ENCODE assay signal across 11 mouse cellular contexts in genomic region chr9:122173405-122174233, GRCm38 (mm10). TPM values are rescaled to one million over a fixed set of nuclear protein-coding genes. Genes with fewer than 3 reads are reported as not detected.
A peak's percentile ranks its signal among the peaks of the same experiment; 100 is the strongest.
DNase-seq lines count a peak whose midpoint lies in the region; ATAC-seq and TF ChIP-seq lines count a peak whose summit lies in the region.
"Had no signal": no experiment of that assay in that cellular context is flagged by ENCODE, and none has a peak within 500 bp of the region (broad histone marks: within the 10 kb centered on the region; RNA-seq: fewer than 3 reads in every experiment).

No protein-coding gene starts in this region.

- H3K27me3 ChIP-seq in forebrain, embryonic 13.5 days = no peaks in the 10 kb centered on the region
- H3K27me3 ChIP-seq in forebrain, postnatal 0 days (ENCODE audit: insufficient read depth, low read length) = no peaks in the 10 kb centered on the region
- no peaks in the 10 kb centered on the region for H3K27me3 ChIP-seq in midbrain, embryonic 14.5 days (ENCODE audit: control insufficient read depth, insufficient read depth, low read length)
- no peaks in the 10 kb centered on the region for H3K27me3 ChIP-seq in midbrain, embryonic 11.5 days (ENCODE audit: control insufficient read depth, insufficient read depth, low read length)
- H3K27me3 ChIP-seq in heart, postnatal 0 days (ENCODE audit: control insufficient read depth, insufficient read depth, low read length) = no peaks in the 10 kb centered on the region

- 81% methylated on average over 9 of the region's 9 CpGs for WGBS in forebrain, embryonic 13.5 days
- 69% methylated on average over 9 of the region's 9 CpGs for WGBS in forebrain, postnatal 0 days
- WGBS in midbrain, embryonic 14.5 days = 83% methylated on average over 9 of the region's 9 CpGs
- WGBS in midbrain, embryonic 11.5 days = 81% methylated on average over 9 of the region's 9 CpGs
- 48% methylated on average over 9 of the region's 9 CpGs for WGBS in heart, postnatal 0 days

- ATAC-seq in forebrain, embryonic 13.5 days = 0 out of 2 replicates have a peak, but pooled peaks have one; percentile 13
- ATAC-seq in forebrain, postnatal 0 days = no peak
- ATAC-seq in midbrain, embryonic 14.5 days (ENCODE audit: low FRiP score, low TSS enrichment) = no peak
- ATAC-seq in midbrain, embryonic 11.5 days (ENCODE audit: low FRiP score) = no peak
- no peak for ATAC-seq in heart, postnatal 0 days (ENCODE audit: insufficient read depth, low read depth)
- ATAC-seq in megakaryocyte, adult 5-6 weeks (ENCODE audit: poor library complexity, severe bottlenecking) = no peak

- no peak overlapping the region for H3K4me2 ChIP-seq in forebrain, embryonic 13.5 days
- H3K4me2 ChIP-seq in forebrain, postnatal 0 days (ENCODE audit: low read depth) = no peak overlapping the region
- no peak overlapping the region for H3K4me2 ChIP-seq in midbrain, embryonic 14.5 days (ENCODE audit: low read length)
- no peak overlapping the region for H3K4me2 ChIP-seq in midbrain, embryonic 11.5 days
- H3K4me2 ChIP-seq in heart, postnatal 0 days (ENCODE audit: low read depth, low read length) = no peak overlapping the region

- no peak for DNase-seq in forebrain, postnatal 0 days
- DNase-seq in midbrain, embryonic 14.5 days = peak; percentile 22
- no peak for DNase-seq in midbrain, embryonic 11.5 days (ENCODE audit: low spot score, missing footprints)
- no peak for DNase-seq in heart, postnatal 0 days (ENCODE audit: low spot score)
- peak; percentile 79 for DNase-seq in kidney, postnatal 14 days
- no peak for DNase-seq in spleen, postnatal 14 days (ENCODE audit: low spot score in 2 of 2)
- DNase-seq: right cerebral cortex, postnatal 25 days had no signal

- no peak overlapping the region for H3K4me3 ChIP-seq in forebrain, embryonic 13.5 days
- no peak overlapping the region for H3K4me3 ChIP-seq in forebrain, postnatal 0 days (ENCODE audit: low read depth, low read length)
- no peak overlapping the region for H3K4me3 ChIP-seq in midbrain, embryonic 14.5 days (replicated peaks; ENCODE audit: low read depth, low read length)
- H3K4me3 ChIP-seq in midbrain, embryonic 11.5 days (ENCODE audit: low read depth, low read length) = no peak overlapping the region
- no peak overlapping the region for H3K4me3 ChIP-seq in heart, postnatal 0 days (ENCODE audit: low read depth, low read length)

- TF ChIP-seq CTCF in forebrain, postnatal 0 days (IDR thresholded peaks at IDR 0.05; ENCODE audit: low read depth) = no peak
- no peak for TF ChIP-seq CTCF in heart, postnatal 0 days (IDR thresholded peaks at IDR 0.05; ENCODE audit: low read depth)

- H3K36me3 ChIP-seq in forebrain, embryonic 13.5 days (ENCODE audit: poor library complexity, severe bottlenecking) = peaks cover 39% of the 10 kb centered on the region
- H3K36me3 ChIP-seq in forebrain, postnatal 0 days (ENCODE audit: insufficient read depth) = peaks cover 22% of the 10 kb centered on the region
- peaks cover 20% of the 10 kb centered on the region; the same call in 1 of the 2 replicates for H3K36me3 ChIP-seq in midbrain, embryonic 14.5 days (ENCODE audit: control insufficient read depth, insufficient read depth, low read length)
- H3K36me3 ChIP-seq in midbrain, embryonic 11.5 days (ENCODE audit: control insufficient read depth, insufficient read depth, low read length) = no peaks in the 10 kb centered on the region
- H3K36me3 ChIP-seq in heart, postnatal 0 days (replicated peaks; ENCODE audit: control insufficient read depth, insufficient read depth, low read length) = peaks cover 10% of the 10 kb centered on the region; the same call in 1 of the 2 replicates

- no peaks in the 10 kb centered on the region for H3K9me3 ChIP-seq in forebrain, embryonic 13.5 days (replicated peaks)
- no peaks in the 10 kb centered on the region for H3K9me3 ChIP-seq in forebrain, postnatal 0 days (ENCODE audit: low read length)
- no peaks in the 10 kb centered on the region for H3K9me3 ChIP-seq in midbrain, embryonic 14.5 days (ENCODE audit: control insufficient read depth, low read length)
- no peaks in the 10 kb centered on the region for H3K9me3 ChIP-seq in midbrain, embryonic 11.5 days (ENCODE audit: control insufficient read depth, low read length)
- no peaks in the 10 kb centered on the region for H3K9me3 ChIP-seq in heart, postnatal 0 days (replicated peaks; ENCODE audit: control insufficient read depth, low read length)

- TF ChIP-seq EP300 in heart, postnatal 0 days (IDR thresholded peaks at IDR 0.05; ENCODE audit: low read depth) = no peak

- H3K9ac ChIP-seq in forebrain, embryonic 13.5 days = no peak overlapping the region
- H3K9ac ChIP-seq in forebrain, postnatal 0 days = no peak overlapping the region
- no peak overlapping the region for H3K9ac ChIP-seq in midbrain, embryonic 14.5 days (replicated peaks; ENCODE audit: low read length)
- H3K9ac ChIP-seq in midbrain, embryonic 11.5 days (ENCODE audit: low read length) = no peak overlapping the region
- H3K9ac ChIP-seq in heart, postnatal 0 days (replicated peaks; ENCODE audit: low read depth, low read length) = no peak overlapping the region
- H3K9ac ChIP-seq: liver, embryonic 14.5 days had no signal

- peaks cover 8% of the 10 kb centered on the region; the same call in 1 of the 2 replicates for H3K4me1 ChIP-seq in forebrain, embryonic 13.5 days
- H3K4me1 ChIP-seq in forebrain, postnatal 0 days (ENCODE audit: insufficient read depth) = no peaks in the 10 kb centered on the region
- H3K4me1 ChIP-seq in midbrain, embryonic 14.5 days (ENCODE audit: control insufficient read depth, insufficient read depth, low read length) = no peaks in the 10 kb centered on the region
- no peaks in the 10 kb centered on the region for H3K4me1 ChIP-seq in midbrain, embryonic 11.5 days (ENCODE audit: control insufficient read depth, insufficient read depth, low read length)
- H3K4me1 ChIP-seq in heart, postnatal 0 days (ENCODE audit: control insufficient read depth, insufficient read depth) = peaks cover 34% of the 10 kb centered on the region

- H3K27ac ChIP-seq in forebrain, embryonic 13.5 days = no peak overlapping the region
- H3K27ac ChIP-seq in forebrain, postnatal 0 days (ENCODE audit: low read depth, low read length) = no peak overlapping the region
- H3K27ac ChIP-seq in midbrain, embryonic 14.5 days (replicated peaks; ENCODE audit: low read depth, low read length) = no peak overlapping the region
- H3K27ac ChIP-seq in midbrain, embryonic 11.5 days (ENCODE audit: low read depth, low read length) = no peak overlapping the region
- peak overlapping the region; percentile 52 for H3K27ac ChIP-seq in heart, postnatal 0 days (ENCODE audit: low read depth)
- H3K27ac ChIP-seq: liver, embryonic 14.5 days; stomach, postnatal 0 days had no signal

RNA-seq across cellular contexts. Expression of gene Snrk, which starts 56.6 kb away (rescaled TPM):
- 45.9 and 52.4 TPM in 2 replicates for polyA plus RNA-seq in forebrain, embryonic 13.5 days (2015; fragmentation: Nextera tagmentation; extraction: Ambion mirVana)
- 99.8 and 109 TPM in 2 replicates for total RNA-seq in forebrain, postnatal 0 days (2014; rRNA removed)
- polyA plus RNA-seq in forebrain, postnatal 0 days (2015; fragmentation: Nextera tagmentation; extraction: Ambion mirVana) = 57.7 and 82.3 TPM in 2 replicates
- 47.8 and 57.5 TPM in 2 replicates for polyA plus RNA-seq in midbrain, embryonic 14.5 days (2014; fragmentation: Nextera tagmentation; extraction: Ambion mirVana)
- 24.9 and 26.1 TPM in 2 replicates for polyA plus RNA-seq in midbrain, embryonic 11.5 days (2014; fragmentation: Nextera tagmentation; extraction: Ambion mirVana)
- 60.4 and 61.7 TPM in 2 replicates for total RNA-seq in heart, postnatal 0 days (2014; rRNA removed; ENCODE audit: low replicate concordance)
- polyA plus RNA-seq in heart, postnatal 0 days (2015; fragmentation: Nextera tagmentation; extraction: Ambion mirVana) = 39.5 and 40.3 TPM in 2 replicates
- total RNA-seq in megakaryocyte, adult 5-6 weeks (2015) = 56.3 and 63.6 TPM in 2 replicates
- 76.9 and 85.5 TPM in 2 replicates for total RNA-seq in megakaryocyte, adult 5-6 weeks (2017)

Comparison
In these comparisons a context has a peak if more than half of its experiments do, and no peak if none do; other contexts are left out.
1. DNase-seq: peak in midbrain, embryonic 14.5 days (single experiment) and kidney, postnatal 14 days (single experiment); none in forebrain, postnatal 0 days (single experiment), midbrain, embryonic 11.5 days (single experiment), heart, postnatal 0 days (single experiment) and spleen, postnatal 14 days (0 of 2).